Mouse (Mus musculus) bone marrow, adult 2 months (tissue): ENCODE results near the gene Unc13d.

Experiments
- CTCF ChIP-seq: fragments of 200-500 bp; IDR thresholded peaks from 2 replicates; pipeline ENCODE4 v1.5.1; 2011; ENCODE audit warnings: low read length, control low read depth; ENCODE audit not compliant: control insufficient read depth, insufficient read depth
- POLR2A ChIP-seq: fragments of 200-500 bp; IDR thresholded peaks from 2 replicates; pipeline ENCODE4 v1.6.1; 2011; ENCODE audit warnings: low read depth, mild to moderate bottlenecking, control low read depth, low read length, borderline replicate concordance; ENCODE audit not compliant: control insufficient read depth

DNA sequence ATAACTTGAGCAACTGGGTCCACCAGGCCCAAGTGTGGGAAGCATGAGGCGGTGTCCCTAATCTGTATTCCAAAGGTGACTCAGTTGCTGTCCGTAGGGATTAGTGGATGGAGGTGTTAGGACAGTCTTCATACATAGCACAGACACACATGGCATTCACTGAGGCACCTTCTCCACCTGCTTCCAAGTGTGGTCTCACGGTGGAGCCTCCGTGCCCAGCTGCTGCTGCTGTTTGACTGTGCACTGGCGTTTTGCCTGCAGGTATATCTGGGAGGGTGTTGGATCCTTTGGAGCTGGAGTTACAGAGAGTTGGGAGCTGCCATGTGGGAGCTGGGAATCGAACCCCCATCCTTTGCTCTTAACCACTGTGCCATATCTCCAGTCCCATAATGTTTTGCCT lies 43.2 kb downstream of the Unc13d start:
- TF ChIP-seq CTCF (no peak), POLR2A (no peak)
